Mouse (Mus musculus): ENCODE measurements at regions not wholly inside any gene's neighbourhood (a gene's known extent, or its start where the extent isn't known, plus 50 kb on each side); places are given as distances from the start of the nearest gene placed in this dataset.
A peak's percentile ranks its signal among the peaks of the same experiment; 100 is the strongest.

- no peaks in the 10 kb centered on the region for H3K9me3 ChIP-seq
- DNase-seq (ENCODE audit: low spot score): no peak
- WGBS: 47% methylated on average over 7 of the region's 7 CpGs
- peaks cover 3% of the 10 kb centered on the region; the same call in 1 of the 2 replicates for H3K4me1 ChIP-seq (replicated peaks)
- no peaks in the 10 kb centered on the region for H3K27me3 ChIP-seq (ENCODE audit: insufficient read depth, poor library complexity, severe bottlenecking)
- no peaks in the 10 kb centered on the region for H3K36me3 ChIP-seq
- no peak overlapping the region for H3K4me3 ChIP-seq
- H3K27ac ChIP-seq: no peak overlapping the region
Observed at GRCm38 (mm10) chr3:105191830-105192229, 125.2 kb downstream of the 4930564D02Rik start.

- H3K9me3 ChIP-seq: no peaks in the 10 kb centered on the region
- no peak for DNase-seq (ENCODE audit: low spot score)
- no peaks in the 10 kb centered on the region for H3K4me1 ChIP-seq (replicated peaks)
- H3K4me3 ChIP-seq: no peak overlapping the region
- no peaks in the 10 kb centered on the region for H3K36me3 ChIP-seq
- no peaks in the 10 kb centered on the region for H3K27me3 ChIP-seq (ENCODE audit: insufficient read depth, poor library complexity, severe bottlenecking)
- 93% methylated on average over 3 of the region's 3 CpGs for whole genome bisulfite sequencing
- H3K27ac ChIP-seq: no peak overlapping the region
Observed at GRCm38 (mm10) chr3:105200735-105201134, 134.1 kb downstream of the 4930564D02Rik start.

GRCm38 (mm10) chr3:105209164-105209563 lies 142.5 kb downstream of the 4930564D02Rik start:
- 56% methylated on average over 5 of the region's 5 CpGs for WGBS

GRCm38 (mm10) chr3:105211023-105211422 lies 144.4 kb downstream of the 4930564D02Rik start:
- H3K27ac ChIP-seq: no peak overlapping the region
- H3K4me1 ChIP-seq (replicated peaks): peaks cover 14% of the 10 kb centered on the region
- no peaks in the 10 kb centered on the region for H3K27me3 ChIP-seq (ENCODE audit: insufficient read depth, poor library complexity, severe bottlenecking)
- 84% methylated on average over 1 of the region's 1 CpGs for WGBS
- H3K4me3 ChIP-seq: no peak overlapping the region
- no peaks in the 10 kb centered on the region for H3K36me3 ChIP-seq
- no peaks in the 10 kb centered on the region for H3K9me3 ChIP-seq
- DNase-seq (ENCODE audit: low spot score): no peak

More at GRCm38 (mm10) chr3:105209164-105209563, 142.5 kb downstream of the 4930564D02Rik start:
- Histone ChIP-seq H3K27me3 (ENCODE audit: insufficient read depth, poor library complexity, severe bottlenecking) (no peaks in the 10 kb centered on the region), H3K27ac (no peak overlapping the region), H3K36me3 (no peaks in the 10 kb centered on the region), H3K4me1 (replicated peaks) (no peaks in the 10 kb centered on the region), H3K9me3 (no peaks in the 10 kb centered on the region), H3K4me3 (no peak overlapping the region)
- DNase-seq (ENCODE audit: low spot score): peak; percentile 47

GRCm38 (mm10) chr3:105211726-105212125 lies 145.1 kb downstream of the 4930564D02Rik start:
- Histone ChIP-seq H3K27ac (no peak overlapping the region), H3K4me3 (no peak overlapping the region), H3K9me3 (no peaks in the 10 kb centered on the region), H3K36me3 (no peaks in the 10 kb centered on the region), H3K27me3 (ENCODE audit: insufficient read depth, poor library complexity, severe bottlenecking) (no peaks in the 10 kb centered on the region), H3K4me1 (replicated peaks) (peaks cover 19% of the 10 kb centered on the region)
- WGBS: 73% methylated on average over 3 of the region's 3 CpGs
- DNase-seq (ENCODE audit: low spot score): no peak

GRCm38 (mm10) chr3:105214867-105215266 lies 148.2 kb downstream of the 4930564D02Rik start:
- H3K4me3 ChIP-seq: no peak overlapping the region
- H3K4me1 ChIP-seq (replicated peaks): peaks cover 19% of the 10 kb centered on the region
- no peaks in the 10 kb centered on the region for H3K36me3 ChIP-seq
- no peaks in the 10 kb centered on the region for H3K27me3 ChIP-seq (ENCODE audit: insufficient read depth, poor library complexity, severe bottlenecking)
- no peaks in the 10 kb centered on the region for H3K9me3 ChIP-seq
- H3K27ac ChIP-seq: no peak overlapping the region
- DNase-seq (ENCODE audit: low spot score): peak; percentile 18
- WGBS: 38% methylated on average over 4 of the region's 4 CpGs

- DNase-seq (ENCODE audit: low spot score): peak; percentile 10
- Histone ChIP-seq H3K9me3 (no peaks in the 10 kb centered on the region), H3K4me1 (replicated peaks) (peaks cover 19% of the 10 kb centered on the region), H3K36me3 (no peaks in the 10 kb centered on the region), H3K27me3 (ENCODE audit: insufficient read depth, poor library complexity, severe bottlenecking) (no peaks in the 10 kb centered on the region), H3K4me3 (no peak overlapping the region), H3K27ac (peak overlapping the region; percentile 50; the same call in 1 of the 2 replicates)
- 36% methylated on average over 7 of the region's 7 CpGs for WGBS
Observed at GRCm38 (mm10) chr3:105215729-105216128, 149.1 kb downstream of the 4930564D02Rik start.

- no peak overlapping the region for H3K4me3 ChIP-seq
- no peak overlapping the region for H3K27ac ChIP-seq
- no peaks in the 10 kb centered on the region for H3K36me3 ChIP-seq
- H3K4me1 ChIP-seq (replicated peaks): peaks cover 18% of the 10 kb centered on the region
- H3K27me3 ChIP-seq (ENCODE audit: insufficient read depth, poor library complexity, severe bottlenecking): no peaks in the 10 kb centered on the region
- no peak for DNase-seq (ENCODE audit: low spot score)
- no peaks in the 10 kb centered on the region for H3K9me3 ChIP-seq
- whole genome bisulfite sequencing: 69% methylated on average over 3 of the region's 3 CpGs
Observed at GRCm38 (mm10) chr3:105219630-105220029, 153.0 kb downstream of the 4930564D02Rik start.

- Histone ChIP-seq H3K4me3 (no peak overlapping the region), H3K36me3 (no peaks in the 10 kb centered on the region), H3K27me3 (ENCODE audit: insufficient read depth, poor library complexity, severe bottlenecking) (no peaks in the 10 kb centered on the region), H3K4me1 (replicated peaks) (peaks cover 8% of the 10 kb centered on the region), H3K27ac (no peak overlapping the region), H3K9me3 (no peaks in the 10 kb centered on the region)
- 95% methylated on average over 1 of the region's 1 CpGs for WGBS
- no peak for DNase-seq (ENCODE audit: low spot score)
Observed at GRCm38 (mm10) chr3:105220641-105221040, 154.0 kb downstream of the 4930564D02Rik start.

- H3K27me3 ChIP-seq (ENCODE audit: insufficient read depth, poor library complexity, severe bottlenecking): no peaks in the 10 kb centered on the region
- no peaks in the 10 kb centered on the region for H3K9me3 ChIP-seq
- H3K36me3 ChIP-seq: no peaks in the 10 kb centered on the region
- no peak for DNase-seq (ENCODE audit: low spot score)
- no peak overlapping the region for H3K4me3 ChIP-seq
- H3K27ac ChIP-seq: no peak overlapping the region
- WGBS: 65% methylated on average over 3 of the region's 3 CpGs
- no peaks in the 10 kb centered on the region for H3K4me1 ChIP-seq (replicated peaks)
Observed at GRCm38 (mm10) chr3:105222925-105223324, 156.3 kb downstream of the 4930564D02Rik start.

GRCm38 (mm10) chr3:105223671-105224070 lies 157.0 kb downstream of the 4930564D02Rik start:
- H3K9me3 ChIP-seq: no peaks in the 10 kb centered on the region
- H3K4me1 ChIP-seq (replicated peaks): no peaks in the 10 kb centered on the region
- no peaks in the 10 kb centered on the region for H3K27me3 ChIP-seq (ENCODE audit: insufficient read depth, poor library complexity, severe bottlenecking)
- DNase-seq (ENCODE audit: low spot score): no peak
- no peak overlapping the region for H3K4me3 ChIP-seq
- H3K27ac ChIP-seq: no peak overlapping the region
- H3K36me3 ChIP-seq: no peaks in the 10 kb centered on the region
- 70% methylated on average over 4 of the region's 4 CpGs for WGBS

GRCm38 (mm10) chr3:105227551-105227950 lies 160.9 kb downstream of the 4930564D02Rik start:
- DNase-seq (ENCODE audit: low spot score): no peak
- no peak overlapping the region for H3K27ac ChIP-seq
- WGBS: 82% methylated on average over 1 of the region's 1 CpGs
- H3K4me3 ChIP-seq: no peak overlapping the region
- H3K4me1 ChIP-seq (replicated peaks): no peaks in the 10 kb centered on the region
- H3K9me3 ChIP-seq: no peaks in the 10 kb centered on the region
- H3K36me3 ChIP-seq: no peaks in the 10 kb centered on the region
- H3K27me3 ChIP-seq (ENCODE audit: insufficient read depth, poor library complexity, severe bottlenecking): no peaks in the 10 kb centered on the region

GRCm38 (mm10) chr3:105228401-105228800 lies 161.8 kb downstream of the 4930564D02Rik start:
- H3K4me1 ChIP-seq (replicated peaks): no peaks in the 10 kb centered on the region
- no peaks in the 10 kb centered on the region for H3K27me3 ChIP-seq (ENCODE audit: insufficient read depth, poor library complexity, severe bottlenecking)
- H3K9me3 ChIP-seq: no peaks in the 10 kb centered on the region
- no peaks in the 10 kb centered on the region for H3K36me3 ChIP-seq
- no peak overlapping the region for H3K4me3 ChIP-seq
- DNase-seq (ENCODE audit: low spot score): no peak
- H3K27ac ChIP-seq: no peak overlapping the region
- WGBS: 89% methylated on average over 3 of the region's 3 CpGs

- Histone ChIP-seq H3K36me3 (no peaks in the 10 kb centered on the region), H3K4me1 (replicated peaks) (no peaks in the 10 kb centered on the region), H3K4me3 (no peak overlapping the region), H3K9me3 (no peaks in the 10 kb centered on the region), H3K27me3 (ENCODE audit: insufficient read depth, poor library complexity, severe bottlenecking) (no peaks in the 10 kb centered on the region), H3K27ac (no peak overlapping the region)
- 84% methylated on average over 3 of the region's 3 CpGs for WGBS
- no peak for DNase-seq (ENCODE audit: low spot score)
Observed at GRCm38 (mm10) chr3:105241048-105241447, 174.4 kb downstream of the 4930564D02Rik start.
